Mouse (Mus musculus) C2C12 (cell line): ENCODE measurements around the gene Megf11. TPM values are rescaled to one million over a fixed set of nuclear protein-coding genes. Genes with fewer than 3 reads are reported as not detected.

Source experiments
- H3K27me3 ChIP-seq: one replicate; pipeline ENCODE4 v1.6.1; 2011; ENCODE audit not compliant: control insufficient read depth, insufficient read depth, insufficient read length
- H3K36me3 ChIP-seq: one replicate; pipeline ENCODE4 v1.6.1; 2011; ENCODE audit not compliant: control insufficient read depth, insufficient read depth
- H3K4me3 ChIP-seq: one replicate; pipeline ENCODE4 v1.5.1; 2011; ENCODE audit warnings: mild to moderate bottlenecking, control low read depth; ENCODE audit not compliant: poor library complexity, insufficient read depth, severe bottlenecking
- H3K79me2 ChIP-seq: one replicate; pipeline ENCODE4 v1.6.1; 2011; ENCODE audit not compliant: control insufficient read depth, insufficient read depth
- H3K79me3 ChIP-seq: one replicate; pipeline ENCODE4 v1.6.1; 2011; ENCODE audit warnings: low read depth, control low read depth
- H3ac ChIP-seq: one replicate; pipeline ENCODE3; 2011; ENCODE audit warnings: low read depth; ENCODE audit not compliant: control insufficient read depth, insufficient read length
- CEBPB ChIP-seq: IDR thresholded peaks from one replicate; pipeline ENCODE4 v1.6.1; 2011; ENCODE audit warnings: low read depth, mild to moderate bottlenecking, control low read depth, moderate library complexity
- CTCF ChIP-seq: IDR thresholded peaks from one replicate; pipeline ENCODE4 v1.5.1; 2011; ENCODE audit not compliant: control insufficient read depth, insufficient read depth, insufficient read length
- FOSL1 ChIP-seq: IDR thresholded peaks from one replicate; pipeline ENCODE4 v1.8.0; 2011; ENCODE audit warnings: mild to moderate bottlenecking, low read length; ENCODE audit not compliant: poor library complexity, insufficient read depth, severe bottlenecking
- MAX ChIP-seq: IDR thresholded peaks from one replicate; pipeline ENCODE4 v1.6.1; 2011; ENCODE audit warnings: mild to moderate bottlenecking, control low read depth
- MYOD1 ChIP-seq: IDR thresholded peaks from one replicate; pipeline ENCODE4 v1.6.1; 2011; ENCODE audit warnings: low read depth; ENCODE audit not compliant: control insufficient read depth, insufficient read length
- MYOG ChIP-seq: IDR thresholded peaks from one replicate; pipeline ENCODE4 v1.6.1; 2011; ENCODE audit not compliant: control insufficient read depth, insufficient read length; ENCODE audit errors: extremely low read depth
- USF1 ChIP-seq: IDR thresholded peaks from one replicate; pipeline ENCODE4 v1.6.1; 2011; ENCODE audit warnings: low read depth, mild to moderate bottlenecking, control low read depth, moderate library complexity
- polyA plus RNA-seq: library from polyadenylated mRNA; unstranded; fragments of >200 nt; fragmentation: generic; extraction: Trizol; gene quantifications from one replicate; pipeline ENCODE4 v1.2.1, GENCODE M21; 2012; ENCODE audit warnings: missing spikeins

Gene Megf11
- polyA plus RNA-seq, 1 experiment = 0.07 TPM

DNA sequence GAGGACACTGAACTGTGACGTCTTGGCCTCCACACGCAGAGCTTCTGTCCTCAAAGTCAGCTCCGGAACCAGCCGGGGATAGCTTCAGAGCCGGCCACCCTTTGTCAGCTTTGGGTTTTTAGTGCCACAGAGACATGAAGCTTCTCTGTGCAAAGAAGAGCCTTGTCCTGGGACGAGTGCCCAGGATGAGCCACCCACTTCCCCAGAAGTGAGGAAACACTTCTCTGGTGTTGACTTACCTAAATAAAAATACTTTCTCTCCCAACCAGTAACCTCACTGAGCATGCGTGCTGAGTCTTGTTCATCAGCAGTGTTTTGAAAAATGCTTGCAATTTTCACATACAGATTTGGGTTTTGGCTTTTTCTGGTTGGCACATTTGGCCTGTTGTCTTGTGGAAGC, 29.8 kb upstream of the Megf11 start:
- TF ChIP-seq CEBPB (no peak), MYOG (no peak), USF1 (no peak), FOSL1 (no peak), CTCF (no peak), MAX (no peak), MYOD1 (no peak)
- Histone ChIP-seq H3K27me3 (peaks cover 45% of the 10 kb centered on the region), H3K79me3 (no peaks in the 10 kb centered on the region), H3K36me3 (no peaks in the 10 kb centered on the region), H3ac (no peak overlapping the region), H3K4me3 (no peak overlapping the region), H3K79me2 (no peaks in the 10 kb centered on the region)

- H3K27me3 ChIP-seq = peaks cover 34% of the 10 kb centered on the region
- TF ChIP-seq USF1 = no peak
- no peak for TF ChIP-seq MAX
- TF ChIP-seq FOSL1 = no peak
- no peak for TF ChIP-seq CEBPB
- TF ChIP-seq MYOD1 = no peak
- TF ChIP-seq MYOG = no peak
- TF ChIP-seq CTCF = no peak
- no peaks in the 10 kb centered on the region for H3K79me2 ChIP-seq
- no peaks in the 10 kb centered on the region for H3K79me3 ChIP-seq
- H3K4me3 ChIP-seq = no peak overlapping the region
- H3ac ChIP-seq = no peak overlapping the region
- no peaks in the 10 kb centered on the region for H3K36me3 ChIP-seq
These were observed 24.0 kb upstream of the Megf11 start for GRCm38 (mm10) chr9:64361231-64361950.

GRCm38 (mm10) chr9:64369871-64370270, 15.6 kb upstream of the Megf11 start:
- Histone ChIP-seq H3K36me3 (no peaks in the 10 kb centered on the region), H3K4me3 (no peak overlapping the region), H3K79me3 (no peaks in the 10 kb centered on the region), H3ac (no peak overlapping the region), H3K27me3 (peaks cover 27% of the 10 kb centered on the region), H3K79me2 (no peaks in the 10 kb centered on the region)
- no peak for TF ChIP-seq MYOG
- no peak for TF ChIP-seq MAX
- no peak for TF ChIP-seq MYOD1
- no peak for TF ChIP-seq FOSL1
- peak; percentile 17 for TF ChIP-seq USF1
- TF ChIP-seq CEBPB = no peak

DNA sequence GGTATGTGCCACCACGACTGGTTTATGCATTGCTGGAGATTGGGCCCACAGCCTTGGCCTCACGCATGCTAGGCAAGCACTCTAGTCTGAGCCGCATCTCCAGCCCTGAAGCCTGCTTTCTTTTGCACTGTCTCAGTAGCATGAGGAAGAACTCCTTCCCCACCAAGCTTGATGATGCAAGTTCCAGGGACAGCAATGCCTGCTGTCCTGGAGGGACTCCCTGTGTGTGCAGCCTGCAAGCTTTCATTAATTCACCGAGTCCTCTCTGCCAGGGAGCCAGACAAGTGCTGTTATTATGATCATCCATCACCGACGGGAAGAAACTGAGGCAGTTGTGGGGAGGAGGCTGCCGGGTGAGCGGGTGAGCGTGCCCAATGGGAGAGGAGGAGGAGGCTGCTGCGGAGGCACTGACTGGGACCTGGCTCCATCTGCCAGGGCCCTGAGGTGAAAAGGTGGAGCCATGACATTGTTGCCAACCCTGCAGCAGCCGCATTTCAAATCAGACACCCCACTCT, 14.1 kb upstream of the Megf11 start:
- Histone ChIP-seq H3K79me3 (no peaks in the 10 kb centered on the region), H3K36me3 (no peaks in the 10 kb centered on the region), H3K27me3 (peaks cover 28% of the 10 kb centered on the region), H3K79me2 (no peaks in the 10 kb centered on the region), H3K4me3 (no peak overlapping the region), H3ac (no peak overlapping the region)
- TF ChIP-seq USF1 = no peak
- no peak for TF ChIP-seq MAX
- TF ChIP-seq CTCF = no peak
- no peak for TF ChIP-seq MYOG
- TF ChIP-seq MYOD1 = no peak

- H3K79me3 ChIP-seq = no peaks in the 10 kb centered on the region
These were observed 9.0 kb upstream of the Megf11 start for GRCm38 (mm10) chr9:64376380-64376779.

More at GRCm38 (mm10) chr9:64376380-64376779, 9.0 kb upstream of the Megf11 start:
- TF ChIP-seq MYOG = no peak
- no peak for TF ChIP-seq FOSL1
- no peak for TF ChIP-seq MYOD1
- TF ChIP-seq MAX = no peak
- TF ChIP-seq USF1 = no peak
- TF ChIP-seq CEBPB = no peak
- no peaks in the 10 kb centered on the region for H3K79me2 ChIP-seq
- H3K27me3 ChIP-seq = peaks cover 18% of the 10 kb centered on the region
- no peak overlapping the region for H3K4me3 ChIP-seq
- no peak overlapping the region for H3ac ChIP-seq
- no peaks in the 10 kb centered on the region for H3K36me3 ChIP-seq
